Comparison of ENCODE assay signal across 20 mouse cellular contexts in genomic region chr1:84192167-84192566, GRCm38 (mm10).
DNase-seq lines count a peak whose midpoint lies in the region; ATAC-seq and TF ChIP-seq lines count a peak whose summit lies in the region.
"Had no signal": no experiment of that assay in that cellular context is flagged by ENCODE, and none has a peak within 500 bp of the region (broad histone marks: within the 10 kb centered on the region; RNA-seq: fewer than 3 reads in every experiment).

No protein-coding gene starts in this region.

- no peak overlapping the region for H3K27ac ChIP-seq in midbrain, embryonic 14.5 days (replicated peaks; ENCODE audit: low read depth, low read length)
- no peak overlapping the region for H3K27ac ChIP-seq in kidney, adult 2 months (ENCODE audit: insufficient read depth, low read depth, low read length)
- no peak overlapping the region for H3K27ac ChIP-seq in heart, embryonic 10.5 days
- H3K27ac ChIP-seq: embryonic facial prominence, embryonic 13.5 days; embryonic facial prominence, embryonic 15.5 days; forebrain, embryonic 13.5 days; forebrain, embryonic 15.5 days had no signal

- H3K4me1 ChIP-seq in midbrain, embryonic 14.5 days (ENCODE audit: control insufficient read depth, insufficient read depth, low read length), result no peaks in the 10 kb centered on the region
- no peaks in the 10 kb centered on the region for H3K4me1 ChIP-seq in kidney, adult 2 months (ENCODE audit: control insufficient read depth, insufficient read depth, low read length)
- H3K4me1 ChIP-seq in heart, embryonic 10.5 days, result no peaks in the 10 kb centered on the region
- H3K4me1 ChIP-seq: embryonic facial prominence, embryonic 15.5 days; forebrain, embryonic 13.5 days; forebrain, embryonic 15.5 days had no signal

- H3K36me3 ChIP-seq in midbrain, embryonic 14.5 days (ENCODE audit: control insufficient read depth, insufficient read depth, low read length), result no peaks in the 10 kb centered on the region
- no peaks in the 10 kb centered on the region for H3K36me3 ChIP-seq in kidney, adult 2 months (ENCODE audit: control insufficient read depth, insufficient read depth, low read length)
- no peaks in the 10 kb centered on the region for H3K36me3 ChIP-seq in heart, embryonic 10.5 days
- H3K36me3 ChIP-seq: embryonic facial prominence, embryonic 13.5 days; embryonic facial prominence, embryonic 15.5 days; forebrain, embryonic 15.5 days had no signal

- no peak overlapping the region for H3K4me3 ChIP-seq in midbrain, embryonic 14.5 days (replicated peaks; ENCODE audit: low read depth, low read length)
- no peak overlapping the region for H3K4me3 ChIP-seq in kidney, adult 2 months (ENCODE audit: insufficient read depth, low read depth, low read length)
- H3K4me3 ChIP-seq in heart, embryonic 10.5 days, result no peak overlapping the region
- H3K4me3 ChIP-seq: embryonic facial prominence, embryonic 13.5 days; embryonic facial prominence, embryonic 15.5 days; erythroblast, embryonic 14.5 days; forebrain, embryonic 13.5 days; forebrain, embryonic 15.5 days had no signal

- H3K9ac ChIP-seq in midbrain, embryonic 14.5 days (replicated peaks; ENCODE audit: low read length), result no peak overlapping the region
- H3K9ac ChIP-seq: embryonic facial prominence, embryonic 13.5 days; embryonic facial prominence, embryonic 15.5 days; forebrain, embryonic 13.5 days; forebrain, embryonic 15.5 days; forebrain, postnatal 0 days had no signal

- H3K4me2 ChIP-seq in midbrain, embryonic 14.5 days (ENCODE audit: low read length), result no peak overlapping the region
- H3K4me2 ChIP-seq: embryonic facial prominence, embryonic 13.5 days; embryonic facial prominence, embryonic 15.5 days; forebrain, embryonic 13.5 days; forebrain, embryonic 15.5 days had no signal

- H3K9me3 ChIP-seq in midbrain, embryonic 14.5 days (ENCODE audit: control insufficient read depth, low read length), result no peaks in the 10 kb centered on the region
- H3K9me3 ChIP-seq in heart, embryonic 10.5 days, result no peaks in the 10 kb centered on the region
- H3K9me3 ChIP-seq: embryonic facial prominence, embryonic 13.5 days; embryonic facial prominence, embryonic 15.5 days; forebrain, embryonic 13.5 days; forebrain, embryonic 15.5 days had no signal

- no peaks in the 10 kb centered on the region for H3K27me3 ChIP-seq in midbrain, embryonic 14.5 days (ENCODE audit: control insufficient read depth, insufficient read depth, low read length)
- H3K27me3 ChIP-seq in kidney, adult 2 months (replicated peaks; ENCODE audit: control insufficient read depth, insufficient read depth, low read length), result no peaks in the 10 kb centered on the region
- no peaks in the 10 kb centered on the region for H3K27me3 ChIP-seq in heart, embryonic 10.5 days (ENCODE audit: insufficient read depth, poor library complexity, severe bottlenecking)
- H3K27me3 ChIP-seq: embryonic facial prominence, embryonic 13.5 days; embryonic facial prominence, embryonic 15.5 days; forebrain, embryonic 13.5 days; forebrain, embryonic 15.5 days had no signal

- DNase-seq in fibroblast of lung, adult 2 months (ENCODE audit: low read depth), result peak; percentile 27
- DNase-seq in midbrain, embryonic 14.5 days, result no peak
- DNase-seq in kidney, adult 2 months, result no peak
- DNase-seq in heart, embryonic 10.5 days (ENCODE audit: low spot score), result no peak
- DNase-seq: adrenal gland, adult 2 months; adrenal gland, postnatal 10 days; adrenal gland, postnatal 25 days; cerebellum, adult 11 months; cerebellum, adult 18-20 months; cerebellum, adult 9-10 months; cerebellum, postnatal 10 days; cerebellum, postnatal 25 days; embryo, embryonic 11 days; forebrain, postnatal 0 days had no signal

- TF ChIP-seq CTCF in kidney, adult 2 months (conservative IDR thresholded peaks at IDR 0.05; ENCODE audit: insufficient read depth, insufficient read length, low read depth, low read length), result no peak

- 0 out of 2 replicates have a peak, but pooled peaks have one; percentile 30 for ATAC-seq in megakaryocyte, adult 5-6 weeks (ENCODE audit: poor library complexity, severe bottlenecking)
- no peak for ATAC-seq in midbrain, embryonic 14.5 days (ENCODE audit: low FRiP score, low TSS enrichment)
- ATAC-seq: forebrain, embryonic 13.5 days; forebrain, embryonic 15.5 days; forebrain, postnatal 0 days had no signal

- no peak for TF ChIP-seq POLR2A in kidney, adult 2 months (IDR thresholded peaks at IDR 0.05; ENCODE audit: low read depth, low read length)
